Mouse (Mus musculus) spleen, adult 12 weeks (tissue): ENCODE results near the gene Slc27a1.
A peak's percentile ranks its signal among the peaks of the same experiment; 100 is the strongest.
"Not testable (repeated sequence)": the region's sequence is repeated elsewhere in the genome, so short reads cannot be mapped to it uniquely, and the experiment has no call there.

ENCODE experiments used
- DNase-seq: peaks from one replicate; pipeline ENCODE4 v3.0.0; 2022; ENCODE audit warnings: low spot score

Gene Slc27a1

DNA sequence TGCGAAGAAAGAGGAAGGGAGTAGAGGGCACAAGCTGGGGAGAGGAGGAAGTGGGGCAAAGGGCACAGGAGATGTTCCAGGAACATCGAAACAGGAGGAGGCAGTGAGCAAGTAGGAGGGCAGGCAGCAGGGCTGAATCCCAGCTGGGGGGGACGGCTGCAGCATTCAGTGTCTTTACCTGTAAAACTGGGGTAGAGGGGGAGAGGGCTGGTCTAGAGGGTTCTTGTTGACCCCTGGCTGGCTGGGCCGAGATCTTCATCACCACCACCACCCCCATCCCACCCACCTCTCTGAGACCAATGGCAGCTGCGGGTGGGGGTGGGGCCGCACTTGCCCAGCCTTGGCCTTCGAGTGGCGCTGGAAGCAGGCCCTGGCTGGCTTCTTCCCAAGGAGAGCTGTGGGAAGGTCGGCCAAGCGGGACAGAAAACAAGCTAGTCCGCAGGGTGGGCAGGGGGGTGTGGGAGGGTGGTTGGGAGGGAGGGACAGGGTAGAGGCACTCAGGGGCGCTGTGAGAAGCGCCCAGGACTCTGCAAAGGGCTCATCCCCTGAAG lies at the start of gene Slc27a1:
TSS of gene Slc27a1 (plus strand) at position 496 of the 551 bp plus-strand sequence.
- no peak for DNase-seq

DNA sequence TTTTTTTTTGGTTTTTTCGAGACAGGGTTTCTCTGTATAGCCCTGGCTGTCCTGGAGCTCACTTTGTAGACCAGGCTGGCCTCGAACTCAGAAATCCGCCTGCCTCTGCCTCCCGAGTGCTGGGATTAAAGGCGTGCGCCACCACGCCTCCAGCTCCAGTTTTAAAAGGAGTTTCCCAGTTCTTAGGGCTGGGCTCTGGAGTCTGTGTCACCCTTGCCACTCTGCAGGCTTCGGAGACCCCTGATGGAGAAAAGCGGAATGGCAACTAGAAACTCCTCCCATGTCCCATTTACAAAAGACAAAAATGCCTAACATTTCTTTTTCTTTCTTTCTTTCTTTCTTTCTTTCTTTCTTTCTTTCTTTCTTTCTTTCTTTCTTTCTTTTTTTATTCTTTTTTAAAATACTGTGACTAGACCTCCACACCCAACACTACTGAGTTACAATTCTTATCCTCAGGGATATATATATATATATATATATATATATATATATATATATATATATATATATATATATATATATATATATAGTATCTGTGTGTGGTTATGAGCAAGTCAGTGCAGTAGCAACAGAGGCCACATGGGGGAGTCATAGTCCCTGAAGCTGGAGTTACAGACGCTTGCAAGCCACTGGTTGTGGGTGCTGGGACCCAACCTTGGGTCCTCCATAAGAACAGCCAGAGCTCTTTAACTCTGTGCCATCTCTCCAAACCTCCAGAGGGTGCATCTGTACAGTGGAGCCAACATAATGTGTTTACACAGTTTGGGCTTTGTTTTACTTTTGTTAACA lies 49.5 kb upstream of the Slc27a1 start:
- DNase-seq = not testable (repeated sequence)

GRCm38 (mm10) chr8:71521634-71522033 lies 47.0 kb upstream of the Slc27a1 start:
- DNase-seq = peak; percentile 80

- no peak for DNase-seq
These were observed 43.2 kb upstream of the Slc27a1 start, which contains the start of gene Ccdc194 for GRCm38 (mm10) chr8:71525226-71526050. Gene Ccdc194 (minus strand): TSS chr8:71525711.

GRCm38 (mm10) chr8:71526272-71526671 lies 42.4 kb upstream of the Slc27a1 start:
- no peak for DNase-seq

GRCm38 (mm10) chr8:71527162-71527870 lies 41.4 kb upstream of the Slc27a1 start:
- no peak for DNase-seq

DNA sequence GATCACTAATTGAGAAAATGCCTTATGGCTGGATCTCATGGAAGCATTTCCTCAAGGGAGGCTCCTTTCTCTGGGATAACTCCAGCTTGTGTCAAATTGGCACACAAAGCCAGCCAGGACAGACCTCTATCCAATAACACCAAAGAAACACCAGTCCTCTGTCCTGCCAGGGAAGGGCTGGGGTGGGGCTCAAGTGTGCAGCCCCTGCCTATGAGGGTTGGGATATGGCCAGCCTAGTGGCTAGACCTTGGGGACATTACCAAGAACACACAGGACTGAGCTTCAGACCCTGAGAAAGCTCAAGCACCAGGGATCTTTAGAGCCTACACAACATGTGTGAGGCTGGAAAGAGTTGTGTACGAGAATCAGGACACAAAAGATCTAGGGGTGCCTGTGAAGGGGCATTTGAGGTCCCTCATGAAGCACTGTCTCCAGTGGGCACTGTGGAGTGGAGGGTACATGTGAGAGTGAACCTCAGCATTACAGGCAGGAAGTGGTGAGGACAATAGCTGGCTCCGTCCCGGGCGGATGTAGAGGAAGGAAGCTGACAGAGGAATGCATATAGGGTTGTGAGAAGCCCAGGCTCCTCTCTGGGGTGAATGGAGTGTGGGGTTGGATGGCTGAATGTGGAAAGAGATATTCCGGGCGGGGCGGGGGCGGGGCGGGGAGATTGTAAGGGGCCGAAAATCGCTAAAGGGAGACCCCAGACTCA lies 40.2 kb upstream of the Slc27a1 start:
- no peak for DNase-seq

GRCm38 (mm10) chr8:71530735-71531467 lies 37.8 kb upstream of the Slc27a1 start:
- DNase-seq = not testable (repeated sequence)

GRCm38 (mm10) chr8:71534263-71534810 lies 34.3 kb upstream of the Slc27a1 start:
- DNase-seq = no peak

DNA sequence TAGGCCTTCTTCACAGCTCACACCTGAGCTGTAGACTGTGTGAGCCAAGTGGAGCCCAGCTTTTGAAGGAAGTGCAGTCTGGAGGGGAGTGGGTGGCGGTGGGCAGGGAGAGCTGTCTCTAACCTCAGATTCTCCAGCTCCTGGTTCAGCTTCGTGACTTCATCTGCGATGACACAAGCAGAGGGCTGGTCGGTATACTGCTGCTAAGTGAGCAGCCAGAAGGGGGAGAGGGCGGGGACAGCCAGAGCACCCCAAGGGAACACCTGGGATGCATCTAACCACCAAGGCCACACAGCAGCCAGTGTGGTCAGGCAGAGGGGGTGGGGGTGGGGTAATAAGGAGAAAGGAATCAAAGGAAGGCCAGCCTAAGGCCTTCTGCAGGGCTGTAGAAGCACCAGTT lies 33.0 kb upstream of the Slc27a1 start:
- DNase-seq = no peak

DNA sequence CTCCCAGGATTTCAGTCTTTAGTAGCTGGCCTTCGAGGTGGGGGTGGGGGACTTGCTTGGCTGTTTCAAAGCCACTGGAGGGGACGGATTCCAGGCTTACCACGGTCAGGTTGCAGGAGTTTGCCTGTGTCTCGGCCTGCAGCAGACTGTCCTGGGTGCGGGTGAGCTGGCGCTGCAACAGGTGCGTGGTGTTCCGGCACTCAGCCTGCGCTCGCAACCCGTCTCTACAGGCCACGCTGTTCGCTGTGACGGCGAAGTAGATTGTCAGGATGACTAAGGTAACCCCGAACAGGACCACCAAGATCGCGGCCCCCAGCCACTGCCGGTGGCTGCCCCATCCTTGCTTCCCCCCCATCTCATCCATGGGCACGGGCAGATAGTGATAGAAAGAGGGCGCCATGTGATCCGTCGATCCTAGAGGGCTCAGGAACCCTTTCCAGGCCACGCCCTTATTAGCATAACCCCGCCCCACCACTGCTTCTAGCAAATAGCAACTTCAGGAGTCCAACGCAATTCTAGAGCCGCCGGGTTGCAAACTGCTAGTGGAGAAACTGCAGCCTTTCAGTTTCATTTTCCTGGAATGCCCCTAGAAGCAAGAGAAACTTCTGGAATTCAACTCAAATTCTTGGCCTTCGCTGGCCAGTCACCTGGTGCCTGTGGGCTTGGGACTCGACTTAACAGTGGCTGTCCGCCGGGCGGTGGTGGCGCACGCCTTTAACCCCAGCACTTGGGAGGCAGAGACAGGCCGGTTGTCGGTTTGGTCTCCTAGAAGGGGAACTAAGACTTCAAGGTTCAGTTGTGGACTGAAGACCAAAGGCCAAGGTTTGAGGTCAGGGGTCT lies 31.4 kb upstream of the Slc27a1 start, which contains the start of gene Bst2:
TSS of gene Bst2 (minus strand) at position 429 of the 840 bp plus-strand sequence.
- DNase-seq = peak; percentile 86

- peak; percentile 86 for DNase-seq
These were observed 25.9 kb upstream of the Slc27a1 start, which contains the start of gene Mvb12a for GRCm38 (mm10) chr8:71542632-71543343. Gene Mvb12a (plus strand): TSS chr8:71542922.

DNA sequence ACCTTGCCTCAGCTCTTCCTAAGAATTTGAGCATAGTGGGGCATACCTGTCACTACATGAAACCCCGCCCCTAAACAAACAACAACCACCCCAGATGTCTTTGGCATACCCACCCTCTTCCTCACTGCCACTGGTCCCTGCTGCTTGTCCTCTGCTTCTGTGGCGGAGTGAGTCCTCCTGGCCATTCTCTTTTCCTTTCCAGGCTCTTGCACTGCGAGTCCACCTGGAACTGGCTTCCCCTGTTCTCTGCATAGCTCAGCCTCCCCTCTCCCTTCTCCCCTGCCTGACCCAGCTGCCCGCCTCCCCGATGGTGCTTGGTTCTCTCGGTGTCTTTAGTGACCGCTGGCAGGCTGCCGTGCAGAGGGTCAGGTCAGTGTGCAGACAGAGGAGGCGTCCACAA lies 24.9 kb upstream of the Slc27a1 start:
- DNase-seq = no peak

DNA sequence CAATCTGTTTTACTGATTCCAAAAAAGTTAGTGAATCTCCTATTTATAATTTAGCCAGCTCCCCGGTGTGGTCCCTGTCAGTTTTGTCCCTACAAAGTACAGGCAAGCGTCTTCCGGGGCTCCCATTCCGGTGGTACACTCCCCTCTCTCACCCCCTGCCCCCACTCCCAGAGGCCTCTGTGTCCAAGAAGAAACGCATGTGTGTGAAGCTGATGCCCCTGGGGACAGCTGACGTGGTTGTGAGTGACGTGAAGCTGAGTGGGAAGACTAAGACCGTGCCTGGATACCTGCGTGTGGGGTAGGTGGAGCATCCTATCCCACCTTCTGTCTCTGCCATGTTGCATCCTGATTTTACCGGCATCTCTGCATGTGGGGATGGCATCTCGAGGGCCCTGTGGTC lies 23.6 kb upstream of the Slc27a1 start:
- no peak for DNase-seq

- DNase-seq = no peak
These were observed 21.1 kb upstream of the Slc27a1 start for GRCm38 (mm10) chr8:71547590-71547989.

DNA sequence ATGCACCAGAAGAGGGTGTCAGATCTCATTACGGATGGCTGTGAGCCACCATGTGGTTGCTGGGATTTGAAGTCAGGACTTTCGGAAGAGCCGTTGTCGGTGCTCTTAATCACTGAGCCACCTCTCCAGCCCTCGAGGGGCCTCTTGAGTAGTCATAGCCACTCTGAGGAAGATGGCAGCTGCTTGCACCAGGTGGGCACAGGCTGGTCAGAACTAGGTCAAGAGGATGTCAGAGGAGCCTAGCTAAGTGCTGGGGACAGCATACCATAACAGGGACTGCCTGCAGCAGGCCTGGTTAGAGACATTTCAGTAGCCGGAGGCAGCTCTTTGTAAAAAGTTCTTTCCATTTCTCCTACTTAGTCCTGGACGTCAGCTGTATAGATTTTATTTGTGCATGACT lies 17.9 kb upstream of the Slc27a1 start:
- DNase-seq = no peak

DNA sequence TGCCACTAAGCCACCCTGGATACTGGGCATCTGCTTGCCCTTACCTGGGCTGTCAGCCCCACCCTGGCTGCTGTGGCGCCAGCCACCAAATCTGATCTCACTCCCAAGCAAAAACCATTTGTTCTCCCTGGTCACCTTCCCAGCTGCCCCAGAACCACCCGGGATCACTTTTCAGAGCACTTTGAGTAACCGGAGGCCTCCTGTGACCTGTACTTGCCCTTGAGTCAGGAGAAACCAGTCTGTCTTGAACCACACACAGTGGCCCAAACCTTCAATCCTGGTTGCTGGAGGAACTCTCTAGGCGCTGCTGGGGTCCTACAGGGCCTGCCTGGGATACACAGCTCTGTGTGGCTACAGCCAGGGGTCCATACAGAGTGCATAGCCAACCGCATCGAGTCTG lies 15.9 kb upstream of the Slc27a1 start:
- DNase-seq = no peak

DNA sequence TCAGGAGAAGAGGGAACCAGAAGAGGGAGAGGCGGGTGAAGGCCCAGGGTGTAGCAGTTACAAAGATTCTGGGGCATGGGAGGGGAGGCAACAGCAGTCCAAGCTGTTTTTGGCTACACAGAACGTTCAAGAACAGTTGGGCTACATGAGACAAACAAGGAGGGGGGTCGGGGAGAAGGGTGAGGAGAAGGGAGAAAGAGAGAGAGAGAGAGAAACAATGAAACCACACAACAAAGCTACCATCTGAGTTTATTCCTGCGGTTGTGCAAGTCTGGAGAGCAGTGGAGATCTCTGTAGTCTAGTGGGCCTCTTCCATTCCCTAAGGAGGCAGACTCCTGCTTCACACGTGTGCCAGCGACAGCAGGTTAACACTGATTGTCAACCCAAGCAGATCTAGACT lies 14.7 kb upstream of the Slc27a1 start:
- no peak for DNase-seq

- no peak for DNase-seq
These were observed 14.0 kb upstream of the Slc27a1 start for GRCm38 (mm10) chr8:71554644-71555043.
